Mouse (Mus musculus) forebrain, embryonic 14.5 days (tissue): ENCODE results near the gene Lipt2. TPM values are rescaled to one million over a fixed set of nuclear protein-coding genes. Genes with fewer than 3 reads are reported as not detected.
A peak's percentile ranks its signal among the peaks of the same experiment; 100 is the strongest.

Source experiments
- ATAC-seq: fragments of 200-750 bp; cut with Nextera tagmentation; 2 replicates; pipeline ENCODE4 v1.8.0; 2017; ENCODE audit warnings: mild to moderate bottlenecking, moderate library complexity
- DNase-seq: peaks from one replicate; pipeline ENCODE4 v3.0.0-alpha.2; 2015; ENCODE audit warnings: low spot score
- H3K27ac ChIP-seq: fragments of 300-500 bp; sonication (generic); 2 replicates; pipeline ENCODE4 v1.5.1; 2014; ENCODE audit warnings: low read depth, mild to moderate bottlenecking, control low read depth, low read length, moderate library complexity
- H3K27me3 ChIP-seq: fragments of 300-500 bp; sonication (generic); replicated peaks from 2 replicates; pipeline ENCODE4 v1.6.1; 2014; ENCODE audit warnings: low read length, control low read depth, mixed read lengths; ENCODE audit not compliant: control insufficient read depth, insufficient read depth
- H3K36me3 ChIP-seq: fragments of 300-500 bp; sonication (generic); 2 replicates; pipeline ENCODE4 v1.6.1; 2014; ENCODE audit warnings: low read length, control low read depth; ENCODE audit not compliant: control insufficient read depth, insufficient read depth
- H3K4me1 ChIP-seq: fragments of 300-500 bp; sonication (generic); 2 replicates; pipeline ENCODE4 v1.6.1; 2014; ENCODE audit warnings: antibody characterized with exemption, low read length, control low read depth; ENCODE audit not compliant: control insufficient read depth, insufficient read depth
- H3K4me2 ChIP-seq: fragments of 300-500 bp; sonication (generic); 2 replicates; pipeline ENCODE4 v1.6.1; 2014; ENCODE audit warnings: mild to moderate bottlenecking, control low read depth, low read length
- H3K4me3 ChIP-seq: fragments of 300-500 bp; sonication (generic); 2 replicates; pipeline ENCODE4 v1.5.1; 2014; ENCODE audit warnings: low read depth, low read length, control low read depth
- H3K9ac ChIP-seq: fragments of 300-500 bp; sonication (generic); 2 replicates; pipeline ENCODE4 v1.6.1; 2014; ENCODE audit warnings: mild to moderate bottlenecking, low read length, control low read depth, moderate library complexity
- H3K9me3 ChIP-seq: fragments of 300-500 bp; sonication (generic); replicated peaks from 2 replicates; pipeline ENCODE4 v1.6.1; 2016; ENCODE audit warnings: low read length, control low read depth, mixed read lengths; ENCODE audit not compliant: control insufficient read depth
- WGBS: fragments of 180-500 bp; shearing (Covaris S2); extraction: QIAGEN DNeasy Blood & Tissue Kit; methylation state at CpG from one replicate; pipeline ENCODE4 v1.1.7; 2014; 5-methylcytosine and 5-hydroxymethylcytosine counted together
- polyA plus RNA-seq: library from polyadenylated mRNA; unstranded; fragments of >200 nt; fragmentation: Nextera tagmentation; extraction: Ambion mirVana; gene quantifications from 2 replicates; pipeline ENCODE4 v1.2.1, GENCODE M21; 2014

Lipt2 gene
- polyA plus RNA-seq, 1 experiment from 2014 or later: 24.0 TPM

DNA sequence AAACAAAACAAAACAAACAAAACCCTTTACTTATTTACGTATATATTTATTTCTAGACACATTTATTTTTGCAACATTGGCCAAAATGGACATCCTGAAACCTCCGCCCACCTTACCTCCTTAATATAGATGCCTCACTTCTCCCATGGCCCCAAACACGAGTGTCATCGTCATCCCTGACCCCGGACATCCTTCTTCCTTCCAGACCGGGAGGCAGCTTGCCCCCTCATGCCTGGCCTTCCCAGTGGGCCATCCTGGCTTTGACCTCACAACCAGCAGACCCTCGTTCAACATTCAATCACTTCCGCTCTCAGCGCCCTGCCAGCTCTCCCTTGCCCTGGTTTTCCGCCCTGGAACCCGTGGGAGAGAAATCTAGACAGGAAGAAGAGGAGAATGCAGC, 8.5 kb upstream of the Lipt2 start:
- H3K4me2 ChIP-seq: no peak overlapping the region
- H3K9ac ChIP-seq: no peak overlapping the region
- 88% methylated on average over 11 of the region's 11 CpGs for WGBS
- H3K27ac ChIP-seq: no peak overlapping the region
- H3K4me3 ChIP-seq: no peak overlapping the region
- no peaks in the 10 kb centered on the region for H3K36me3 ChIP-seq
- no peaks in the 10 kb centered on the region for H3K27me3 ChIP-seq
- DNase-seq (no peak), ATAC-seq (no peak)
- H3K4me1 ChIP-seq: no peaks in the 10 kb centered on the region
- no peaks in the 10 kb centered on the region for H3K9me3 ChIP-seq

- Histone ChIP-seq H3K4me1 (peaks cover 4% of the 10 kb centered on the region; the same call in 1 of the 2 replicates), H3K9ac (no peak overlapping the region), H3K27ac (no peak overlapping the region), H3K4me3 (no peak overlapping the region), H3K9me3 (no peaks in the 10 kb centered on the region), H3K27me3 (no peaks in the 10 kb centered on the region), H3K36me3 (no peaks in the 10 kb centered on the region), H3K4me2 (no peak overlapping the region)
- DNase-seq: no peak
- ATAC-seq: no peak
- 72% methylated on average over 4 of the region's 4 CpGs for WGBS
Measured at GRCm38 (mm10) chr7:100157669-100158068, 1.4 kb upstream of the Lipt2 start.

GRCm38 (mm10) chr7:100160006-100160405, 929 bp downstream of the Lipt2 start:
- 64% methylated on average over 7 of the region's 7 CpGs for WGBS
- ATAC-seq (peak; percentile 15; the same call in 1 of the 2 replicates), DNase-seq (no peak)
- Histone ChIP-seq H3K27ac (peak overlapping the region; percentile 80; the same call in 1 of the 2 replicates), H3K4me1 (peaks cover 4% of the 10 kb centered on the region; the same call in 1 of the 2 replicates), H3K9ac (peak overlapping the region; percentile 82; the same call in 1 of the 2 replicates), H3K36me3 (no peaks in the 10 kb centered on the region), H3K9me3 (no peaks in the 10 kb centered on the region), H3K27me3 (no peaks in the 10 kb centered on the region), H3K4me2 (peak overlapping the region; percentile 77), H3K4me3 (peak overlapping the region; percentile 82)

- no peak for ATAC-seq
- peaks cover 4% of the 10 kb centered on the region; the same call in 1 of the 2 replicates for H3K4me1 ChIP-seq
- no peak overlapping the region for H3K27ac ChIP-seq
- H3K4me2 ChIP-seq: no peak overlapping the region
- H3K4me3 ChIP-seq: no peak overlapping the region
- WGBS: 89% methylated on average over 4 of the region's 4 CpGs
- no peaks in the 10 kb centered on the region for H3K36me3 ChIP-seq
- no peak for DNase-seq
- H3K27me3 ChIP-seq: no peaks in the 10 kb centered on the region
- no peaks in the 10 kb centered on the region for H3K9me3 ChIP-seq
- H3K9ac ChIP-seq: no peak overlapping the region
Measured at GRCm38 (mm10) chr7:100163506-100163905, 4.4 kb downstream of the Lipt2 start.

DNA sequence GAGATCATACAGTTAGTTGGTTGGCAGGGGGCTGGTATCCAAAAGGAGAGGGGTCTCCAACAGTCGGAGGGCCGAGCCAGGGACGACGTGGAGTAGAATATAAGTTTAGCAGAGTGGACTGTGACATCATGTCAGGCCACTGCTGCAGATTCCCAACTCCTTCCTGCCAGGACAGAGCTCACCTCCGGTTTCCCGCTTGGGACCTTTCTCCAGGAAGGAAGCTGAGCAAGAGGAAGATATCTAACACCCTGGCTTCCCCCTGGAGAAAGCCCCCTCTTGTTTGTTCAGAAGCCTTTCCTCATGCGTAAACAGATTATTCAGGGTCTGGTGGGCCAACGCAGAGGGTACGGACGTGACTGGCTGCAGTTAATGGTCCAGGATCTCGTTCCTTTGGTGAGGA, 9.6 kb downstream of the Lipt2 start:
- Histone ChIP-seq H3K4me1 (no peaks in the 10 kb centered on the region), H3K9ac (no peak overlapping the region), H3K27ac (no peak overlapping the region), H3K36me3 (no peaks in the 10 kb centered on the region), H3K27me3 (no peaks in the 10 kb centered on the region), H3K9me3 (no peaks in the 10 kb centered on the region), H3K4me3 (no peak overlapping the region), H3K4me2 (no peak overlapping the region)
- no peak for ATAC-seq
- 77% methylated on average over 11 of the region's 11 CpGs for WGBS
- DNase-seq: no peak

DNA sequence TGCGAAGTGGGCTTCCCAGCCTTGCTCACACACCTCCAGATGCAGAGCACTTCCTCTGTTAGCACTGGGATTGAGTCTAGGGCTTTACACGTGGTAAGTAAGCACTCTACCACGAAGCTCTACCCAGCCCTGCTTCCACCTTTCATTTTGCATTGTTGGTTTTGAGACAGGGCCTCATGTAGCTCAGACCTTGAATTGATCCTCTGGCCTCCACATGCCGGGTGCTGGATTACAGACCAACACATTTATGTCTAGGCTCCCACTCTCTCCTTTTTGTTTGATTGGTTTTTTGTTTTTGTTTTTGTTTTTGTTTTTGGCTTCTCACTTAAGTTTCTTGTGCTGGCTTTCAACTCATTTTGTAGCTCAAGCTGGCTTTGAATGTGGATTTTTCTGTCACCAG, 11.7 kb downstream of the Lipt2 start:
- Histone ChIP-seq H3K4me1 (no peaks in the 10 kb centered on the region), H3K9ac (no peak overlapping the region), H3K27ac (no peak overlapping the region), H3K27me3 (no peaks in the 10 kb centered on the region), H3K4me2 (no peak overlapping the region), H3K4me3 (no peak overlapping the region), H3K36me3 (no peaks in the 10 kb centered on the region), H3K9me3 (no peaks in the 10 kb centered on the region)
- no peak for ATAC-seq
- WGBS: 69% methylated on average over 4 of the region's 4 CpGs
- DNase-seq: no peak

DNA sequence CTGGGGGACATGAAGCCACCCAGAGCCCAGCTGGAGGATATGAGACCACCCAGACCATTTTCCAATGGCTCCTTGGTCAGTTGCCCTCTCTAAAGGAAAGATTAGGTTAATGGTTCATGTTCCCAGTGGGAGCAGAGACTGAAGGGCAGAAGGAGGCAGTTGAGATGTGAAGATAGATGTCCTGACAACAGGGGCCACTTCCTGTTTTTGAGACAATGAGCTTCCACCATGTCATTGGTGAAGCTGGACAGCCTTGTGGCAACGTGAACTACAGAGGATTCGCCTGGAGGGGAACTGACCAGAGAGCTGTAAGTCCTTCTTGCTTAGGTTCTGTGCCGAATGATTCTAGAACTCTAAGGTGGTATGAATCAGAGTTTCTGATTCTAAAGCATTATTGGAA, 17.2 kb downstream of the Lipt2 start, which contains the start of gene Kcne3:
Gene Kcne3 (plus strand): TSS at position 234 of the 400 bp plus-strand sequence.
- H3K9ac ChIP-seq: no peak within 1 kb of the TSS
- no peak within 1 kb of the TSS for H3K27ac ChIP-seq
- peaks cover 29% of the 10 kb centered on the region for H3K27me3 ChIP-seq
- H3K36me3 ChIP-seq: no peaks in the 10 kb centered on the region
- no peaks in the 10 kb centered on the region for H3K9me3 ChIP-seq
- DNase-seq: no peak
- peaks cover 5% of the 10 kb centered on the region; the same call in 1 of the 2 replicates for H3K4me1 ChIP-seq
- no peak within 1 kb of the TSS for H3K4me3 ChIP-seq
- H3K4me2 ChIP-seq: no peak within 1 kb of the TSS
- 78% methylated on average over 3 of the region's 3 CpGs for WGBS
- no peak for ATAC-seq

DNA sequence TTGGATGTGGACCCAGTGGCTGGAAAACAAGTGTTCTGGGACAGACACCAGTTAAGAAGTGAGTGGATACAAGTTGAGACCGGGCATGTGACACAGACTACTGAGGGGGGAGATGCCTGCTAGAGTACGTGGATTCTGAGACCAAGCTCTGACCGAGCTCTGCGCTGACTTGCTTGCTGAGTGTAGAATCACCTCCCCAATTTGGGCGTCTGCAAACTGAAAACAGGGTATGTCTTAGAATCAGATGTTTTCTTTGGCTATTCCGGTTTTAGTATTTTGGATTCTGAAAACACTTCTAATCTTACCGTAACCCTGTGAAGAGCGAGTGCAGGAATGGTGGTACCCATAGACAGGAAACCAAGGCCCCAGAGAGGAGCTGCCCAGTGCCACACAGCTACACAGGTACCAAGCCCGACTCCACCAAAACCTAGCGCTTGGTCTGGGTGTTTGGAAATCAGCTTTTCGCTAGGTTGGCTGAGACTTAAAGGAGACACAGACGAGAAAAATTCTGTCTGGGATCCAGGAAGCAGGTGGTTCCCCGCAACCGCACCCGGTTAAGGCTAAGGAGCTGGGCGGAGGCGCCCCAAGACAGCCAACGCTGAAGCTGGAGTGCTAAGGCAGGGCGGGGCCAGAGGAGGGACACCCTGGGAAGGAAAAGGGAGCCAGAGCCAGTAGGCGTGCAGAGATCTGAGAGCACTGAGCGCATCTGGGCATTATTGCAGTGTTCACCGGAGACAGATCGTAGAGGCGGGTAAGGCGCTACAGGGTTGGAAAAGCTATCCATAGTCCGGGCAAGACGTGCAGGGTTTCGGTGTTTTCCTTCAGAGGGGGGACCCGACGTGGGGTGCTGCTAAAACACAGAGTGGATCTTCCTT, 19.2 kb downstream of the Lipt2 start:
- Histone ChIP-seq H3K9me3 (no peaks in the 10 kb centered on the region), H3K27ac (no peak overlapping the region), H3K4me1 (peaks cover 5% of the 10 kb centered on the region; the same call in 1 of the 2 replicates), H3K9ac (0 out of 2 replicates have a peak overlapping the region, but pooled peaks have one; percentile 37), H3K36me3 (no peaks in the 10 kb centered on the region), H3K4me3 (peak overlapping the region; percentile 27), H3K27me3 (peaks cover 29% of the 10 kb centered on the region), H3K4me2 (peak overlapping the region; percentile 56)
- no peak for ATAC-seq
- DNase-seq: peak; percentile 49
- WGBS: 9% methylated on average over 30 of the region's 30 CpGs

GRCm38 (mm10) chr7:100178891-100179233, 19.8 kb downstream of the Lipt2 start:
- H3K9ac ChIP-seq: no peak overlapping the region
- peak overlapping the region; percentile 27 for H3K4me3 ChIP-seq
- DNase-seq (no peak), ATAC-seq (no peak)
- H3K9me3 ChIP-seq: no peaks in the 10 kb centered on the region
- H3K4me2 ChIP-seq: peak overlapping the region; percentile 56
- no peak overlapping the region for H3K27ac ChIP-seq
- no peaks in the 10 kb centered on the region for H3K36me3 ChIP-seq
- peaks cover 5% of the 10 kb centered on the region; the same call in 1 of the 2 replicates for H3K4me1 ChIP-seq
- H3K27me3 ChIP-seq: peaks cover 29% of the 10 kb centered on the region
- WGBS: 3% methylated on average over 15 of the region's 15 CpGs
